Mouse (Mus musculus) ES-Bruce4 (cell line): ENCODE data around the gene Myo18b.

Experiments used
- CTCF ChIP-seq: IDR thresholded peaks from one replicate; pipeline ENCODE4 v1.8.1; 2011; ENCODE audit warnings: low read depth, low read length
- EP300 ChIP-seq: IDR thresholded peaks from 2 replicates; pipeline ENCODE4 v1.6.1; 2011; ENCODE audit warnings: low read depth, low read length; ENCODE audit not compliant: insufficient read depth
- POLR2A ChIP-seq: IDR thresholded peaks from one replicate; pipeline ENCODE4 v1.8.1; 2011; ENCODE audit warnings: low read length; ENCODE audit not compliant: insufficient read depth

- TF ChIP-seq CTCF: no peak
- TF ChIP-seq POLR2A: no peak
- TF ChIP-seq EP300: no peak
Measured at GRCm38 (mm10) chr5:112740651-112741050, 155.5 kb downstream of the Myo18b start.
